Mouse (Mus musculus) liver, postnatal 0 days (tissue): ENCODE measurements at regions not wholly inside any gene's neighbourhood (a gene's known extent, or its start where the extent isn't known, plus 50 kb on each side); places are given as distances from the start of the nearest gene placed in this dataset.

Experiments used
- CTCF ChIP-seq: sonication (generic); IDR thresholded peaks from 2 replicates; pipeline ENCODE4 v1.5.1; 2016; ENCODE audit warnings: antibody characterized with exemption, low read depth
- EP300 ChIP-seq: IDR thresholded peaks from 2 replicates; pipeline ENCODE4 v1.6.1; 2016; ENCODE audit warnings: antibody characterized with exemption, low read depth, mild to moderate bottlenecking

DNA sequence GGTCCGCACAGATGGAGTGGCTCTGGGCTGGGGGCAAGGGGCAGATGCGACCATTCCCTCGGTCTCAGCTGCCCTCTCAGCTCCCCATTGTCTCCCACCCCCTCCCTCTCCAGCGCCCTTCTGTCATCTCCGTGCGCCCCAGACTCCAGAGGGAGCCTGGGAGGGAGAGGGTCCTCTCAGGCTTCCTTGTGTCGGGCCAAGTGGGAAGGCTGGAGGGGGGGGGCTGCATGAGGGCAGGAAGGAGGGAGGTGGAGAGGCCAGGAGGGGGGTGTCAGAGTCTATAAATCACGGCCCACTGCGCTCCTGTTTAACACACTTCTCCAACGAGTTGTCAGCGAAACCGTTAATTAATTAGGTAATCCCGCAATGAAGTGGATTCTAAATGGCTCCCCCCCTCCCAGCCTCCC lies 127.2 kb upstream of the Lhx5 start:
- TF ChIP-seq CTCF (no peak), EP300 (no peak)
